Mouse (Mus musculus) bone marrow macrophage, adult 2 months (primary cell): ENCODE results near the gene Tmem14a.
"Not testable (repeated sequence)": the region's sequence is repeated elsewhere in the genome, so short reads cannot be mapped to it uniquely, and the experiment has no call there.

Experiments used
- CTCF ChIP-seq: IDR thresholded peaks from 2 replicates; pipeline ENCODE4 v1.5.1; 2012; ENCODE audit warnings: low read depth, mild to moderate bottlenecking, low read length, moderate library complexity
- POLR2A ChIP-seq: IDR thresholded peaks from 2 replicates; pipeline ENCODE4 v1.6.1; 2012; ENCODE audit warnings: mild to moderate bottlenecking, low read depth, low read length, borderline replicate concordance

DNA sequence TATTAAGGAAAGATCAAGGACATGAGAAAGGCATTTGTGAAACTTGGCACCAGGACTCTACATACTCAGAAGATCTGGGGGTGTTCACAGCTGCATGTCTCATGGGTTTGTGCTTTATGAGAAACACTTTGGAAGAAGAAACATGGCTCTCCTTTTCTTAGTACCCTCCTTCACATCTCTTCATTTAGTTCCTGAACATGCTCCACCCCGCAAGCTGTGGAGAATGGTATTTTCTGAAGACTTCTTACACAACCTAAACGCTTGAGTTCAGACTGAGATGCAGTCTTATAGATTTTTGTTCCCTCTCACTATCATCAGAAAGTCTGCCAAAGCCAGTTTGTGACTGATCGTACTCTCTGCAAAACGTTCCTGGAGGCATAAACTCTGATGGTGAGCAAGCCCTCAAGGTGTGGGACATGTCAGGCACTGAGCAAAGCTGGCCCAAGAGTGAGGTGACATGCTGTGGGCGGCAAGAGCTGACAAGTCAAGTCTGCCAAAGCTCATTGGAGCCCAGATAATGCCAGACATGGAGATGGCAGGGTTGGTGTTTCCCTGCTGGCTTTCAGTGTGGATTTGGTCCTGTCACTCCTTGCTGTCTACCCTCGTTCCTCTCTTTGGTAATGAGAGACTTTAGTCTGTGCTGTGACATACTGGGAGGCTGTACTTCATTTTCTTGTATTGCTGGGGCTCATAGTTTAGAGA lies 4.2 kb upstream of the Tmem14a start:
- TF ChIP-seq CTCF, POLR2A: not testable (repeated sequence)
